Comparison of ENCODE assay signal across 8 mouse cellular contexts in the genomic region with DNA sequence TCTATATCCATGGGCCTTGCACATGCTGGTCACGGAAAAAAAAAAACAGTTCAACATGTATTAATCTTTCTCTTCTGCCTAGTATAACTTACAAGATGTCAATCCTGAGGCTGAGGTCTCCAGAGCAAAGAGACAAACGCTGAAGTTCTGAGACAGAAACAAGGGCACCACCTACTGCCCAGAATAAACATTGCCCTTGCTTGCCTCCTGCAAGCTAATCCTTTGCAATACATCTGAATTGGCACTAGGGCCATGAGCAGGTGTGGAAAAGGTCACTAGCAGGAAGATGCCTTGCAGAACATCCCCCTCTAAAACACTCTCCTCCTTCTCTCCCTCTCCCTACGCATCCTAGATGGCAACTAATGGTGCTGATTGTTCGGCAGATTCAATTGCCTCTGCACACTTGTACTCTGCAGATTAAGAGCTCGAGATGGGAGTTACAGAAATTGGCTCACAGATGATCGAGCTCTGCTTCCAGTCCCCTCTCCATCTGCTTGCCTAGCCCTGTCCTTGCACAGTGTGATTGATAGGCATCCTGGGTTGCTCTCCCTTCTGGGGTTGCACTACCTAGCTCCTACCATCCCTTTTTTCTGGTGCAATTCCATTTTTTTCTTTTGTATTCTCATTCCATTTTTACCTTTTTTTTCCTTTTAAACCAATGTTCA.
DNase-seq lines count a peak whose midpoint lies in the region; ATAC-seq and TF ChIP-seq lines count a peak whose summit lies in the region.

No protein-coding gene starts in this region.

- peak; percentile 71 for DNase-seq in lung, embryonic 14.5 days
- no peak for DNase-seq in lung, adult 2 months
- DNase-seq in adrenal gland, postnatal 36 days: peak; percentile 4 to 13
- peak; percentile 15 for DNase-seq in forebrain, embryonic 10.5 days (ENCODE audit: extremely low spot score, low spot score)
- DNase-seq in hindbrain, postnatal 0 days (ENCODE audit: low spot score): peak; percentile 90
- DNase-seq in left cerebral cortex, adult 18-20 months (ENCODE audit: low spot score in 2 of 2): peak; percentile 49 to 70
- DNase-seq in midbrain, postnatal 0 days (ENCODE audit: low spot score): peak; percentile 88
- peak; percentile 40 for DNase-seq in thymus, postnatal 4 days

- WGBS in lung, embryonic 14.5 days: 40% methylated on average over 6 of the region's 6 CpGs
- 36% methylated on average over 6 of the region's 6 CpGs for WGBS in lung, adult 2 months
- WGBS in forebrain, embryonic 10.5 days: 42% methylated on average over 6 of the region's 6 CpGs
- 29% methylated on average over 6 of the region's 6 CpGs for WGBS in hindbrain, postnatal 0 days
- 52% methylated on average over 6 of the region's 6 CpGs for WGBS in midbrain, postnatal 0 days

- no peak overlapping the region for H3K4me2 ChIP-seq in lung, embryonic 14.5 days
- H3K4me2 ChIP-seq in hindbrain, postnatal 0 days (ENCODE audit: low read depth, low read length): no peak overlapping the region
- H3K4me2 ChIP-seq in midbrain, postnatal 0 days (ENCODE audit: low read depth, low read length, poor library complexity, severe bottlenecking): no peak overlapping the region

- TF ChIP-seq POLR2A in lung, adult 2 months (IDR thresholded peaks at IDR 0.05; ENCODE audit: borderline replicate concordance, extremely low read depth, low read depth, low read length): no peak

- H3K4me3 ChIP-seq in lung, embryonic 14.5 days (ENCODE audit: low read depth, low read length): no peak overlapping the region
- no peak overlapping the region for H3K4me3 ChIP-seq in lung, adult 2 months (replicated peaks; ENCODE audit: extremely low read depth, low read depth, low read length)
- H3K4me3 ChIP-seq in forebrain, embryonic 10.5 days: no peak overlapping the region
- no peak overlapping the region for H3K4me3 ChIP-seq in hindbrain, postnatal 0 days (ENCODE audit: low read length)
- H3K4me3 ChIP-seq in midbrain, postnatal 0 days (ENCODE audit: low read depth, low read length): no peak overlapping the region

- no peaks in the 10 kb centered on the region for H3K9me3 ChIP-seq in lung, embryonic 14.5 days (ENCODE audit: low read depth, low read length)
- no peaks in the 10 kb centered on the region for H3K9me3 ChIP-seq in forebrain, embryonic 10.5 days
- no peaks in the 10 kb centered on the region for H3K9me3 ChIP-seq in hindbrain, postnatal 0 days (ENCODE audit: low read length)
- no peaks in the 10 kb centered on the region for H3K9me3 ChIP-seq in midbrain, postnatal 0 days (ENCODE audit: low read length)

- ATAC-seq in lung, embryonic 14.5 days (ENCODE audit: insufficient read depth): no peak
- ATAC-seq in hindbrain, postnatal 0 days: peak; percentile 92
- peak; percentile 84 for ATAC-seq in midbrain, postnatal 0 days (ENCODE audit: low FRiP score)

- H3K36me3 ChIP-seq in lung, embryonic 14.5 days (ENCODE audit: insufficient read depth): no peaks in the 10 kb centered on the region
- no peaks in the 10 kb centered on the region for H3K36me3 ChIP-seq in forebrain, embryonic 10.5 days (replicated peaks)
- no peaks in the 10 kb centered on the region for H3K36me3 ChIP-seq in hindbrain, postnatal 0 days (ENCODE audit: insufficient read depth, low read length)
- H3K36me3 ChIP-seq in midbrain, postnatal 0 days (ENCODE audit: insufficient read depth, low read length): no peaks in the 10 kb centered on the region

- H3K9ac ChIP-seq in lung, embryonic 14.5 days: no peak overlapping the region
- H3K9ac ChIP-seq in hindbrain, postnatal 0 days (replicated peaks; ENCODE audit: low read length): no peak overlapping the region
- no peak overlapping the region for H3K9ac ChIP-seq in midbrain, postnatal 0 days (replicated peaks; ENCODE audit: low read length, poor library complexity, severe bottlenecking)

- no peak overlapping the region for H3K27ac ChIP-seq in lung, embryonic 14.5 days (ENCODE audit: low read depth)
- no peak overlapping the region for H3K27ac ChIP-seq in forebrain, embryonic 10.5 days
- H3K27ac ChIP-seq in hindbrain, postnatal 0 days: no peak overlapping the region
- no peak overlapping the region for H3K27ac ChIP-seq in midbrain, postnatal 0 days (ENCODE audit: low read depth, low read length)

- TF ChIP-seq CTCF in lung, embryonic 14.5 days (IDR thresholded peaks at IDR 0.05; ENCODE audit: low read depth): peak; percentile 70
- TF ChIP-seq CTCF in lung, adult 2 months (IDR thresholded peaks at IDR 0.05; ENCODE audit: insufficient read depth, low read length): no peak
- TF ChIP-seq CTCF in hindbrain, postnatal 0 days (IDR thresholded peaks at IDR 0.05; ENCODE audit: low read depth): peak; percentile 94
- TF ChIP-seq CTCF in midbrain, postnatal 0 days (IDR thresholded peaks at IDR 0.05): peak; percentile 94

- no peaks in the 10 kb centered on the region for H3K27me3 ChIP-seq in lung, embryonic 14.5 days (ENCODE audit: insufficient read depth, low read length)
- H3K27me3 ChIP-seq in forebrain, embryonic 10.5 days (ENCODE audit: poor library complexity, severe bottlenecking): no peaks in the 10 kb centered on the region
- no peaks in the 10 kb centered on the region for H3K27me3 ChIP-seq in hindbrain, postnatal 0 days (ENCODE audit: insufficient read depth, low read length)
- H3K27me3 ChIP-seq in midbrain, postnatal 0 days (ENCODE audit: insufficient read depth, low read length): no peaks in the 10 kb centered on the region

- H3K4me1 ChIP-seq in lung, embryonic 14.5 days (ENCODE audit: insufficient read depth): no peaks in the 10 kb centered on the region
- H3K4me1 ChIP-seq in lung, adult 2 months (ENCODE audit: control insufficient read depth, insufficient read depth, low read length): no peaks in the 10 kb centered on the region
- no peaks in the 10 kb centered on the region for H3K4me1 ChIP-seq in forebrain, embryonic 10.5 days
- no peaks in the 10 kb centered on the region for H3K4me1 ChIP-seq in hindbrain, postnatal 0 days (ENCODE audit: insufficient read depth, low read length)
- no peaks in the 10 kb centered on the region for H3K4me1 ChIP-seq in midbrain, postnatal 0 days (ENCODE audit: insufficient read depth, low read length)
